ENCODE assay signal across 8 mouse cellular contexts in the genomic region with DNA sequence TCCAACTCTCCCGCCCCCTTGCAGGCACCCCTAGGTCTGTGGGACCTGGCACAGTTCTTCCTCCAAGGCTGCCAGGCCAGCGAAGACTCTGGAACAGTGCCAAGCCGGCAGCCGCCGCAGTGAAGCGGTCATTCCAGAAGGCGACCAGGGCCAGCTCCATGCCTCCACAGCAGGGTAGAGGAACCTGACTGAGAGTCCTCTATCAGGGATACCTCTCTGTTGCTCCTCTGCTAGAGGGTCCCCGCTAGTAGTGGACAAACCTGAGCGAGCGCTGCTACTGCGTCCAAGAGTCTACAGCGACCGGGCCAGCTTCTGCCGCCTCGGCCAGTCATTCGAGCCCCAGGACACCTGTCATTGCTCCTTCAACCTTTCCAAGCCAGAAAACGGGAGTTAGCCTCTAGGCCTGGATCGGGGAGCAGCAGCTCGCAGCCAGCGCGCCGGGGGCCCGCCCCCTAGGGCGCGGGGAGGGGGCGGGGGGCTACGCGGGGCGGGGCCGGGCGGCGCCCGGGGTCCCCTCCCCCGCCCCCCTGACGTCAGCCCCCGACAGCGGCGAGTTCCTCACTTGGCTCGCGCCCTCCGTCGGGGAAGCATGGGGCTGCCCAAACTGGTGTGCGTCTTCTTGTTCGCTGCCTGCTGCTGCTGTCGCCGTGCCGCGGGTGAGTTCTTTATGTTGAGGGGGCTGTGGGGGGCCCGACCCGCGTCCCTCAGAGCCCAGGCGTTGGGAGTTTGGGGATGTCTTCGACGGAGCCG. TPM values are rescaled to one million over a fixed set of nuclear protein-coding genes. Genes with fewer than 3 reads are reported as not detected.
DNase-seq lines count a peak whose midpoint lies in the region; ATAC-seq and TF ChIP-seq lines count a peak whose summit lies in the region.

A gene (plus strand): TSS at position 369 of the 750 bp plus-strand sequence.

- peaks cover 39% of the 10 kb centered on the region for H3K4me1 ChIP-seq in thymus, adult 2 months (replicated peaks; ENCODE audit: control insufficient read depth, insufficient read depth, low read length)
- no peaks in the 10 kb centered on the region for H3K4me1 ChIP-seq in intestine, postnatal 0 days (replicated peaks; ENCODE audit: control insufficient read depth, insufficient read depth, low read length)
- peaks cover 4% of the 10 kb centered on the region; the same call in 1 of the 2 replicates for H3K4me1 ChIP-seq in liver, adult 2 months (ENCODE audit: control insufficient read depth, insufficient read depth, low read length)
- H3K4me1 ChIP-seq in neural tube, embryonic 11.5 days (ENCODE audit: control insufficient read depth, insufficient read depth, low read length), result peaks cover 28% of the 10 kb centered on the region

- no peaks in the 10 kb centered on the region for H3K9me3 ChIP-seq in intestine, postnatal 0 days (ENCODE audit: control insufficient read depth)
- H3K9me3 ChIP-seq in neural tube, embryonic 11.5 days (ENCODE audit: control insufficient read depth, low read length), result no peaks in the 10 kb centered on the region

- peak within 1 kb of the TSS; percentile 43 for H3K4me3 ChIP-seq in thymus, adult 2 months (ENCODE audit: control insufficient read depth, insufficient read depth, low read length)
- H3K4me3 ChIP-seq in intestine, postnatal 0 days (ENCODE audit: low read depth, low read length), result peak within 1 kb of the TSS; percentile 65
- peak within 1 kb of the TSS; percentile 70 for H3K4me3 ChIP-seq in liver, adult 2 months (ENCODE audit: insufficient read depth, low read depth, low read length)
- H3K4me3 ChIP-seq in neural tube, embryonic 11.5 days (ENCODE audit: low read depth, low read length), result peak within 1 kb of the TSS; percentile 51

- DNase-seq in thymus, adult 2 months, result peak; percentile 40
- DNase-seq in thymus, adult 18-20 months, result no peak
- peak; percentile 60 to 82 for DNase-seq in cerebellum, postnatal 4 days (ENCODE audit: low spot score in 2 of 2)
- no peak for DNase-seq in liver, adult 2 months (ENCODE audit: extremely low read depth, low read depth, low spot score)
- DNase-seq in neural tube, embryonic 11.5 days (ENCODE audit: low spot score), result peak; percentile 62

- TF ChIP-seq CTCF in thymus, adult 2 months (IDR thresholded peaks at IDR 0.05; ENCODE audit: borderline replicate concordance, control insufficient read depth, extremely low read depth, insufficient read depth, low read length, poor library complexity), result no peak
- no peak for TF ChIP-seq CTCF in intestine, postnatal 0 days (IDR thresholded peaks at IDR 0.05; ENCODE audit: low read depth)
- TF ChIP-seq CTCF in liver, adult 2 months (IDR thresholded peaks at IDR 0.05; ENCODE audit: low read depth, low read length), result no peak

- TF ChIP-seq POLR2A in thymus, adult 2 months (IDR thresholded peaks at IDR 0.05; ENCODE audit: control insufficient read depth, extremely low read depth, insufficient read depth, low read length, poor library complexity), result no peak
- 0 out of 2 replicates have a peak, but pooled peaks have one; percentile 20 for TF ChIP-seq POLR2A in liver, adult 2 months (IDR thresholded peaks at IDR 0.05; ENCODE audit: extremely low read depth, insufficient read depth, low read length)

- H3K79me2 ChIP-seq in liver, adult 2 months (ENCODE audit: control insufficient read depth, insufficient read depth, low read length), result no peaks in the 10 kb centered on the region; the same call in 1 of the 2 replicates

- no peaks in the 10 kb centered on the region for H3K36me3 ChIP-seq in thymus, adult 2 months (ENCODE audit: control insufficient read depth, insufficient read depth, low read length)
- H3K36me3 ChIP-seq in intestine, postnatal 0 days (ENCODE audit: control insufficient read depth, insufficient read depth), result peaks cover 6% of the 10 kb centered on the region; the same call in 1 of the 2 replicates
- no peaks in the 10 kb centered on the region for H3K36me3 ChIP-seq in liver, adult 2 months (ENCODE audit: control insufficient read depth, insufficient read depth, low read length)
- no peaks in the 10 kb centered on the region for H3K36me3 ChIP-seq in neural tube, embryonic 11.5 days (ENCODE audit: control insufficient read depth, insufficient read depth, low read length)

- H3K27me3 ChIP-seq in thymus, adult 2 months (ENCODE audit: control insufficient read depth, insufficient read depth, low read length), result peaks cover 13% of the 10 kb centered on the region; the same call in 1 of the 2 replicates
- peaks cover 29% of the 10 kb centered on the region for H3K27me3 ChIP-seq in intestine, postnatal 0 days (replicated peaks; ENCODE audit: control insufficient read depth, insufficient read depth, low read length)
- H3K27me3 ChIP-seq in liver, adult 2 months (ENCODE audit: control insufficient read depth, insufficient read depth, low read length), result peaks cover 10% of the 10 kb centered on the region; the same call in 1 of the 2 replicates
- peaks cover 44% of the 10 kb centered on the region for H3K27me3 ChIP-seq in neural tube, embryonic 11.5 days (ENCODE audit: control insufficient read depth, insufficient read depth, low read length)

- H3K4me2 ChIP-seq in intestine, postnatal 0 days (replicated peaks; ENCODE audit: low read depth), result peak within 1 kb of the TSS; percentile 86
- peak within 1 kb of the TSS; percentile 77 for H3K4me2 ChIP-seq in neural tube, embryonic 11.5 days (ENCODE audit: low read depth)

- H3K9ac ChIP-seq in intestine, postnatal 0 days (ENCODE audit: low read depth, low read length), result peak within 1 kb of the TSS; percentile 66
- peak within 1 kb of the TSS; percentile 80 for H3K9ac ChIP-seq in liver, adult 2 months (ENCODE audit: low read depth, low read length)
- H3K9ac ChIP-seq in neural tube, embryonic 11.5 days (ENCODE audit: low read length), result peak within 1 kb of the TSS; percentile 55

- H3K27ac ChIP-seq in thymus, adult 2 months (ENCODE audit: control insufficient read depth, insufficient read depth, low read length), result no peak within 1 kb of the TSS
- H3K27ac ChIP-seq in intestine, postnatal 0 days (ENCODE audit: low read depth, low read length), result peak within 1 kb of the TSS; percentile 73
- H3K27ac ChIP-seq in liver, adult 2 months (replicated peaks; ENCODE audit: insufficient read depth, low read depth, low read length), result peak within 1 kb of the TSS; percentile 71
- H3K27ac ChIP-seq in neural tube, embryonic 11.5 days (ENCODE audit: low read depth, low read length), result 0 out of 2 replicates have a peak within 1 kb of the TSS, but pooled peaks have one; percentile 14

- ATAC-seq in granulocyte monocyte progenitor cell, adult 5-6 weeks (replicated peaks; ENCODE audit: poor library complexity, severe bottlenecking), result peak; percentile 22
- no peak for ATAC-seq in intestine, postnatal 0 days
- no peak; the same call in 1 of the 2 replicates for ATAC-seq in neural tube, embryonic 11.5 days (ENCODE audit: insufficient read depth, low FRiP score, low TSS enrichment)
- ATAC-seq in megakaryocyte progenitor cell, adult 5-6 weeks (replicated peaks; ENCODE audit: poor library complexity), result no peak

- WGBS in thymus, adult 2 months, result under 1% methylated on average over 49 of the region's 55 CpGs
- 2% methylated on average over 43 of the region's 55 CpGs for WGBS in intestine, postnatal 0 days
- 2% methylated on average over 55 of the region's 55 CpGs for WGBS in liver, adult 2 months
- 1% methylated on average over 52 of the region's 55 CpGs for WGBS in neural tube, embryonic 11.5 days

RNA-seq across cellular contexts. Expression of the gene that starts here (rescaled TPM):
- 13.0 and 18.7 TPM in 2 replicates for polyA plus RNA-seq in thymus, adult 2 months (2012; rRNA removed)
- not detected in 2 replicates for total RNA-seq in granulocyte monocyte progenitor cell, adult 5-6 weeks (2014; fragmentation: Nextera tagmentation)
- total RNA-seq in granulocyte monocyte progenitor cell, adult 5-6 weeks (2017), result 0.47 and 1.7 TPM in 2 replicates
- polyA plus RNA-seq in intestine, postnatal 0 days (2015; fragmentation: Nextera tagmentation; extraction: Ambion mirVana), result 31.5 and 34.0 TPM in 2 replicates
- 3.6 and 6.7 TPM in 2 replicates for total RNA-seq in liver, adult 2 months (2014; rRNA removed)
- 4.2 and 4.5 TPM in 2 replicates for polyA plus RNA-seq in liver, adult 2 months (2012; rRNA removed)
- polyA plus RNA-seq in neural tube, embryonic 11.5 days (2014; fragmentation: Nextera tagmentation; extraction: Ambion mirVana), result 14.3 and 15.0 TPM in 2 replicates
- total RNA-seq in megakaryocyte progenitor cell, adult 5-6 weeks (2015), result 0.12 TPM in 1 of 2 replicates, not detected in the other
- 0.14 TPM in 1 of 2 replicates, not detected in the other for total RNA-seq in megakaryocyte progenitor cell, adult 5-6 weeks (2017)

Comparison
In these comparisons a context has a peak if more than half of its experiments do, and no peak if none do; other contexts are left out.
1. DNase-seq: peak in thymus, adult 2 months (single experiment), cerebellum, postnatal 4 days (2 of 2) and neural tube, embryonic 11.5 days (single experiment); none in thymus, adult 18-20 months (0 of 2) and liver, adult 2 months (single experiment).
2. Peak in every context shown above with its lines, with median percentiles within 50 percentile points of each other: H3K4me3 ChIP-seq and H3K9ac ChIP-seq.